Comparison of ENCODE assay signal across 9 mouse cellular contexts in the genomic region with DNA sequence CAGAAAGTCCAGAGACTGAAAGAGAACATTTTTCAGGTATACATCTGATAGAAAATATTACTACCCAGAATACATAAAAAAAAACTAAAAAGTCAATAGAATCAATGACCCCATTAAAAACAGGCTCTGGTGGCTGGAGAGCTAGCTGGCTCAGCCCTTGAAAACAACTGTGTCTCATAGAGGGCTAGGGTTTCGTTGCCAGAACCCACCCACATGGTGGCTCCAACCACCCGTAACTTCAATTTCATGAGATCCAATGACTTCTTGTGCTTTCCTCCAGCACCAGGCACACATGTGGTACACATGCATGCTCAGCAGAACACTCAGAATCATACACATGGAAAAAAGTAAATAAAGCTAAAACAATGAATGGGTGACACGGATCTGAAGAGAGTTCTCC.
"Had no signal": no experiment of that assay in that cellular context is flagged by ENCODE, and none has a peak within 500 bp of the region (broad histone marks: within the 10 kb centered on the region; RNA-seq: fewer than 3 reads in every experiment).

No protein-coding gene starts in this region.

- H3K4me1 ChIP-seq: limb, embryonic 13.5 days; midbrain, embryonic 13.5 days; stomach, embryonic 15.5 days had no signal

- H3K4me3 ChIP-seq: limb, embryonic 13.5 days; midbrain, embryonic 13.5 days; stomach, embryonic 15.5 days had no signal

- H3K27ac ChIP-seq: limb, embryonic 13.5 days; liver, embryonic 14.5 days; midbrain, embryonic 13.5 days; stomach, embryonic 15.5 days had no signal

- H3K36me3 ChIP-seq: limb, embryonic 13.5 days; midbrain, embryonic 13.5 days; stomach, embryonic 15.5 days had no signal

- H3K27me3 ChIP-seq: limb, embryonic 13.5 days; midbrain, embryonic 13.5 days; stomach, embryonic 15.5 days had no signal

- H3K9me3 ChIP-seq: limb, embryonic 13.5 days; midbrain, embryonic 13.5 days; stomach, embryonic 15.5 days had no signal

- DNase-seq: left cerebral cortex, postnatal 4 days; lung, adult 18-20 months; right cerebral cortex, postnatal 14 days; thymus, adult 2 months; thymus, postnatal 25 days had no signal
